Mouse (Mus musculus) lung, postnatal 25 days (tissue): ENCODE results near the gene Nudt17.
"Not testable (repeated sequence)": the region's sequence is repeated elsewhere in the genome, so short reads cannot be mapped to it uniquely, and the experiment has no call there.

Experiments
- DNase-seq: peaks from one replicate; pipeline ENCODE4 v3.0.0; 2022; ENCODE audit warnings: low spot score

The Nudt17 gene

DNA sequence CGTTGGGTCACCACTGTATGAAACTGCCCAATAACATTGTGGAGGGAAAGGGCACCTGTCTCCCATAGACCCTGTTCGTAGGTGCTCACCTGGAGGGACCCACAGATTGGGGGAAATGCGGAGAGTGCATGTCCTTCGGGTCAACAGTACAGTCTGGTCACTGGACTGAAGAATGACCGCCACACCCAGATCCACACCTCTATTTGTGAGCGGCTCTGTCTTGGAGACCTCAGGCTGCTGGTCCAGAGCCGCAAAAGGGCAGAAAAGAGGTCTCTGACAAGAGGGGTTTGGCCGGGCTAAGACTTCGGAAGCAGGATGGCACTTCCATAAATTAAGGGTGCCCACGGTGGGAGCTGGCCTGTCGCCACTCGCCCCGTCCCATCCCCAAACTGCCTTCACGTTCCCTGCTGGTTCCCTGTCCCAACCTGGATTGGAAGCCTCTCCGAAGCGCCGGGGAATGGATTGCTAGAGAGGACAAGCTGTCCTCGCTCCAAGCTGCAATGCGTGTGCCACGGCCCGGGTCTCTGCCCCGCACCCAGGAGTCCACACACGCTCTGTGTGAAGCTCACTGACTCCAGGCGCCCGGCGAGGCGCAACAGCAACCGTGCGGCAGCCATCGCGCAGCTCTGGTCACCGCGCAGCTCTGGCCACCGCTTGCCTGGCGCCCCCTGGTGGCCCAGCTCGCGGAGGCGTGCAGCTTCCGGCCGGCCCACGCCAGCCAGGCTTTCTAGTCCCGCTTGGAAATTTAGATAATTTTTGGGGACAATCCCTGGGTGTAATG lies at the start of gene Nudt17:
Gene Nudt17, minus strand, starts transcription at position 660 of the 781 bp plus-strand sequence.
- peak; percentile 80 for DNase-seq

DNA sequence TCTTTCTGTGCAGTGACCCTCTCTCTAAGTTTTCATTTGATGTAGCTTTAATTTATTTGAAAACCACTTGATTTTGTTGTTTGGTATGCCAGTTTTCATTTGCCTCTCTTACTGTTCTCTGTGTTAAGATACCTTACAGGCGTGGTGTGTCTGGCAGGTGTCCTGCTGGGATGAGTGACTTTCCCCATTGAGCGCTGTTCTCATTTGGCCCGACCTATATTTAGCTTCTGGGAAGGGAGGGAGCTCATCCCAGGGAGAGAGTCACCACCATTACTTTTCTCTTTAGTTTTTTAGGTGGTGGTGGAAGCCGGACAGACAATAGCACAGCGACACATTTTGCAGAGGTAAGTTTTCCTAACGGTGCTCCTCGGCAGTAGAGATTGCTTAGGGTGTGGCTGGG lies 49.3 kb upstream of the Nudt17 start:
- no peak for DNase-seq

DNA sequence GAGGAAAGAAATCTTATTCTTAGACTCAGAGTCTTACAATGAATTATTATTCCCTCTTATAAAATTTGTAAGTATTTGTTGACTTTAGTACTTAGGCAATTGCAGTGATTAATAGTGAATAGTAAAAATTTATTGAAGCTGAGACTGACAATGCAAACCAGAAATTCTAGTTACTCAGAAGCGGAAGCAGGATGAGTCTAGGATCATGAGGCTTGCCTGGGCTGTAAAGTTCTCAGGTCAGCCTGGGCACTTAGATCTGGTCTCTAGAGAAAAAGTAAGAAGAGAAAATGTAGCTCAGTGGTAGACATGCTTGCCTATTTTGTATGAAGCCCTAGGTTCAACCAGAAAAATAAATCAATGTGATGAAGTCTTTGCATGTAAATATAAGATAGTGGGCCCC lies 47.6 kb upstream of the Nudt17 start:
- DNase-seq, result no peak

DNA sequence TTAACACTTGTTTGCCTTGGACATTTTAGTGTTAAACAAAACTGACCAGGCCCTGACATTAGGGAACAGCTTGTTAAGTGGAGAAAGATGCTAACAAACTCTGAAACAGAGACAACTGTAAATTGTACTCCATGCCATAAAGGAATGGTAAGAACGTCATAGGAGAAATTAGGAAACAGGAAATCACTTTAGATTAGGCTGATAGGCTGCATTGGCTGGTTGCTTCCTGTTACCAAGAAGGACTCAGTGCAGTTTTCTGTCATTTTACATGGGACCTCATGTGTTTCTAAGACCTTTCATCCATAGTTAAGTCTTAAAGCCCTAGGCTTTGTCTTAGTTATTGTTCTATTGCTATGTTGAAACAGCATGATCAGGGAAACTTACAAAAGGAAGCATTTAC lies 38.5 kb upstream of the Nudt17 start:
- DNase-seq, result no peak

DNA sequence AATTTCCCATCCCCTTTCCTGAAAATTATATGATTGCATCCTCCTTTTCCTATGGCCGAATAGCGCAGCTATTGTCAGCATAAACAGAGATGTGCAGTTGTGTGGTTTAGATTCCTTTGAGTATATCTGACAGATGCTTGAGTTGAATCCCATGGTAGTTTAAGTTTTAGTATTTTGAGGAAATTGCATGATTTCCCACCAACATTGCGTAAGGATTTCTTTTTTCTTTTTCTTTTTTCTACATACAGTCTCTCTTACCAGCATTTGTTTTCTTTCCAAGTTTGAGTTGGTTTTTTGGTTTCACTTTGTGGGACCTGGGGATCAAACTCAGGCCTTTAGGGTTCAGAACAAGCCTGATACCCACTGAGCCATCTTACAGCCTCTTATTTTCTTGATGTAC lies 36.0 kb upstream of the Nudt17 start:
- DNase-seq, result no peak

DNA sequence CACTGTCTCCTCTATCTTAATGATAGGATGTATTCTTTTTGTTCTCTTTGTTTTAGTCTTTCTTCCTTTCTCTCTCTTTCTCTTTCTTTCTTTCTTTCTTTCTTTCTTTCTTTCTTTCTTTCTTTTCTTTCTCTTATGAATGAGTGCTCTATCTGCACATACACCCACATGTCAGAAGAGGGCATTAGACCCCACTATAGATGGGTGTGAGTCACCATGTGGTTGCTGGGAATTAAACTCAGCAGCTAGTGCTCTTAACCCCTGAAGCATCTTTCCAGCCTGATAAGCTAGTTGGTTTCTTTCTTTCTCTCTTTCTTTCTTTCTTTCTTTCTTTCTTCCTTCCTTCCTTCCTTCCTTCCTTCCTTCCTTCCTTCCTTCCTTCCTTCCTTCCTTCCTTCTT lies 31.9 kb upstream of the Nudt17 start:
- DNase-seq, result not testable (repeated sequence)

DNA sequence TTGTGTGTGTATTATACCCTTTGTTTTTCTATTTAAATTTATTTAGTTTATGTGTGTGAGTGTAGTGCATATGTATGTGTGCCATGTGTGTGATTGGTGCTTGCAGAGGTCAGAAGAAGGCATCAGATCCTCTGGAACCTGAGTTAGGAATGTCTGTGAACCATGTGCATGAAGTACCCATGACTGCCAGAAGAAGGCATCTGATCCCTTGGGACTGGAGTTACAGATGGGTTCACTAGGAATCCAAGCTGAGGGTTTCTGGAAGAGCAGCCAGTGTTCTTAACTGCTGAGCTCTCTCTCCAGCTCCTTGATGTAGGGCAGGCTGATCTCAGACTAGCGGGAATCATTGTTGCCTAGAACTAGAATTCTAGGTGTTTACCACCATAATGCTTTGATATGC lies 29.6 kb upstream of the Nudt17 start:
- DNase-seq, result no peak

DNA sequence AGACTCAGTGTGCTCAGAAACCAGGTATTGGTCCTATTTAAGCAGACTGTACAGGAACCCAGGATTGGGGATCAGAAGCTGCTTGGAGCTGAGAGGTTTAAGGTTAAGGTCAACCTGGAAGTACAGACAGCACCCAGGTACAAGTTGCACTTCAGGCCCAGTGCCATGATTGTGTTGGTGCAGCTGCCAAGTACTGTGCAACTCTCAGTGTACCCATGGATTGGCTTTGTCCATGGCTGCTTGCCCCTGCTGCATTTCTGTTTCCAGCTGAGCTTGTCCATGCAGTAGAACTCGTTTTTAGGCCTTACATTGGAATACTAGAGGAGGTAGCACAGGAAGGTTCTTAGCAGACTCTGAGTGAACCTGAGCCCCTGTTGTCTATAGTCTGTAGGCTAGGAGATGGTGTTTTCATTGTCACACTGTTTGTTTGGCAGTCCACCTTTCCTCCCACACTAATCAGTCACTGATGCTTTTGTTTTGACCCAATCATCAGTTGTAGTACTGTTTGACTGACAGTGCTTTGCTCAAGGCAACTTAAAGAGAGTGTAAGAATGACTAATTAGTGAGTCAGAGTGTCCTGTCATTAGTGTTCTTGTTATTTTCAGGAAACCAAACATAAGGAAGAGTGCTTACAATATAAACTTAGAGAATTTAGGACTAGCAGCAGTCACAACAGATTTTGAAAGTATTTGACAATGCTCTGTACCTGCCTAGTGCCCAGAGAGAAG lies 28.8 kb upstream of the Nudt17 start:
- no peak for DNase-seq

DNA sequence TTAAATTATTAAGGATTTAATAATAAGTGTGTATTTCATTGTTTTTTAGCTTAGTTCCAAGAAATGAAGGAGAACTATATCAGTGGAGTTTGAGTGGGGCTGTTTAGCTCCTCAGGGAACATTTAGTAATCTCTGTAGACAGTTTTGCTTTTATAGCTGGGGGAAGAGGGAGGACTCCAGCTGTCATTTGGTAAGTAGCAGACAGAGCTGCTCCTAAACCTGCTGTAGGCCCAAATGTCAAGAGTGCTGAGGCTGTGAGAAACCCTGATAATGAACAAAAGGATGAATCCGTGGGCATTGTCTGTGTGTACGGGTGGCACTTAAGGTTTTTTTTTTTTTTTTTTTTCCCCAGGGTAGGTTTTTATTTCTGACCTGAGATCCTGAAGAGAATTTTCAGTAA lies 26.8 kb upstream of the Nudt17 start:
- no peak for DNase-seq

DNA sequence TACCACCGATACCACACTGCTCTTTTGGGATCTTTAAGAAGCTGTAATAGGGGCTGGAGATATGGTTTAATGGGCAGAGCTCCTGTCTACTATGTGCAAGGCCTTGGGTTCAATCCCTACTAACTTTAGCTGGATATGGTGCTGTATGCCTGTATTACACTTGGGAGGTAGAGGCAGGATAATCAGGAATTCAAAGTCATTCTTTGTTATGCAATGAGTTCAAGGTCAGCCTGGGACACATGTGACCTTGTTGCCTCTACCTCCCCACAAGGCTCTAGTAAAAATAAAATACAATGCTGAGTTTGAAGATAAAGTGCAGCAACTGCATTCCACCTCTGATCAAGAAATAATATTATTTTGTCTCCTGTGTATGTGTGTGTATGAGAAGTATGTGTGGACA lies 25.6 kb upstream of the Nudt17 start:
- DNase-seq, result no peak

DNA sequence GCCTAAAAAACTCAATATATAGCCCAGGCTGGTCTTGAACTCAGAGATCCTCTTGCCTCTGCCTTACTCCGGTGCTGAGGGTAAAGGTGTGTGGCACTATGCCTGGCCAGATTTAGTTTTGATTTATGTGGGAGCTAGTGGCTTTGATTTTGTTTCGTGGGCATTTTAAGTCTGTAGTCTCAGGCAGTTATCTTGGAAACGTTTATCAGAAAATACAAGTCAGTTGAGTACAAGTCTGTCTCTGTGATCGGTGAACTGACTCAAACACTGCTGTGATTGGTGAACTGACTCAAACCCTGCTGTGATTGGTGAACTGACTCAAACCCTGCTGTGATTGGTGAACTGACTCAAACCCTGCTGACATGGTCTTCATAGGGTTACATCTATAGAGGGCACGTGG lies 22.4 kb upstream of the Nudt17 start:
- DNase-seq, result no peak

DNA sequence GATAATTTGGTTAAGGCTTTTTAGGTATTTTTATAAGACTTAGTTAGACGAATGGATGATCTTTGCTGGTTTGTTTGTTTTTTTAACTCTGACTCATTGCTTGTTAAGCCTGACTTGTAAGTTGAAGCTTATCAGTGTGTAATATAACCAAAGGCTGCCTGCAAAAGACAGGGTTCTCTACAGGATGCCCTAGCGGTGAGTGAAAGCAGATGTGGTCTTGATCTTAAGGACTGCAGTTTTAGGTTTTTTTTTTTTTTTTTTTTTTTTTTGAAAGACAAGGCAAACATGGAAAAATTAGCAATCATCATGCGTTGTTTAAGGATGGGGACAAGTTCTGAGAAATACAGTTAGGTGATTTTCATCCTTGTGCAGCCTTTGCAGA lies 21.0 kb upstream of the Nudt17 start:
- no peak for DNase-seq

DNA sequence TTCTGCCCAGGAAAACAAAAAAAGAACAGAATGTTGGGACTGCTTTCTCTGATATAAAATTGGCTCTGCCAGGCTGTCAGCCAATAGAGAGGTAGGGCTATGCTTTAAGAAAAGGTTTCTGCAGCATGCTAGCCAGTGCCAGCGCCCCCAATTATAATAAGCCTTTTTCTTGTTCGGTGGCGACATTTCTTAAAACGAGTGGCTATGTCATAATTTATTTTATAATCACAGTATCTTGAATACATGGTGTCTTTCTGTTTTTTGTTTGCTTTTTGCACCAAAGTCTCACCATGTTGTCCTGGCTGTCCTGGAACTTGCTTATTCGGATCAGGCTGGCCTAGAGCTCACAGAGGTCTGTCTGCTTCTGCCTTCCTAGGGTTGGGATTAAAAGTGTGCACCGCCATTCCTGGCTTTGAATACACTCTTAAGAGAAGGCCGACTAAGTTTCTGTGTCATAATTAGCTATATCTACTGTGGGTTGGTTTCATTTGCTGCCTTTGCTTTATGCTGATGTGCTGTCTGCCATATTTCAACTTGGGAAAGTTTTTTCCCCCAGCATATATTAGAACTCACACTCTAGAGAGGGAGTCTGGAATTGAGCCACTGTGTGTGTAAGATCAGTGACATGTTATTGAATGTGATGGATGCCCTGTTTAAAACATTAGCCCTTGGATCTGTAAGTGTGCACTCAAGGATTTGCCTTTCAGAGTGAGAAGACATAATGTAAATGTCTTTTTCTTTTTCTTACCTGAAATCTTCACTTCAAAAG lies 20.5 kb upstream of the Nudt17 start:
- no peak for DNase-seq

DNA sequence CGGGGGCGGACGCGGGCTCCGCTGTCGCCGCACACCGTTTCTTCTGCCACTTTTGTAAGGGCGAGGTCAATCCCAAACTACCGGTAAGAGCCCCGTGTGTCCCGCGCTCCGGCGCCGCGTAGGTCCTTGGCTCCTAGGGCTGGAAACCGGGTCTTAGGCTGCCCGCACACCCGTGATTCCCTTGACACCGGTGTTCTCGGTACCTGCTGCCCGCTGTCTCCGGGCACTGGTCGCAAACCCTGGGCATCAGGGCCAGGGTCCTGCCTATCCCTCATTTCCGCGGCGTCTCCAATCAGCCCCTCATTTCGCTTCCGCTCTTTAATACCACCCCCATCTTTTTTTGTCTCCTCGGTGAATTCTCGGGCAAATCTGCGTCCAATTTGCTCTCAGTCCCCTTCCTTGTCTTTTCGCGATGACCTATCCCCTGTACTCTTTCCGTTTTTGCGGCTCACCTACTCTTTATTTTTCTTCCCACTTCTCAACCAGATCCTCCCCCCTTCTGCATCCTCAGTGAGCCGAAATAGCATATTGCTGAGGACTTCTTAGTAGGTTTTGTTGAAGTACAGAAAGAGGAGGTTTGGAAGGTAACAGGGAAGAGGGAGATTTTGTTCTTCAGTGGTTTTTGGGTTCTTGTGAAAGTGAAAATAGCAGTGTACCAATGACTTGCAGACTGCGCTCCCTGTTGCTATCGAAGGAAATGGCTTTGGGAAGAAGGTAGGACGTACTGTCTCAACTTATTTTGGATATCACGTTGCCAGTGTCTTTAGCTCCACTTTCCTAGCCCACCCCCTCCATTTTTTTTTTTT lies 19.7 kb upstream of the Nudt17 start:
- peak; percentile 36 for DNase-seq

DNA sequence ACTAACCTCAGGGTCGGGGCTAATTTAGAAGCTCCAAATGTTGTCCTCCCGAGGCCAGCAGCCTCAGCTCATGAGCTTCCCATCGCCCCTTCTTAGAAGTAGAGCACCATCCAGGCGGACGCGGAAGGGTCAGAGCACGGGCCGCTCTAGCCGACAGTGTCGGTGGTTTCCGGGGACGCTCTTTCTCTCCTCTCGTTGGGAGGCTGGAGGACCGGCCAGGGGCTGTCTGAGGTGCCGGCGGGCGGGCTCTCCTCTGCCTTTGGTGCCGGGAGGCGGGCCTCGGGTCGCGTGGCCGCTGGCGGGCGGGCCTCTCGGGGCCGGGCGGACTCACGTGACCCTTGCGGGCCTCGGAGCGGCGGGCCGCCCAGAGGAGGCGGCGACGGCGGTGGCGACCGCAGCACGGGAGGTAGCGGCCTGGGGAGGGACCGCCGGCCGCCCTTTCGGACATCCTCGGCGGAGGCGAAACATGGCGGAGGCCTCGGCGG lies 19.0 kb upstream of the Nudt17 start, which contains the start of the genes Polr3c and Rnf115:
Gene Polr3c, minus strand, starts transcription at position 286 of the 485 bp plus-strand sequence.
Gene Rnf115, plus strand, starts transcription at position 322 of the 485 bp plus-strand sequence.
- peak; percentile 98 for DNase-seq

DNA sequence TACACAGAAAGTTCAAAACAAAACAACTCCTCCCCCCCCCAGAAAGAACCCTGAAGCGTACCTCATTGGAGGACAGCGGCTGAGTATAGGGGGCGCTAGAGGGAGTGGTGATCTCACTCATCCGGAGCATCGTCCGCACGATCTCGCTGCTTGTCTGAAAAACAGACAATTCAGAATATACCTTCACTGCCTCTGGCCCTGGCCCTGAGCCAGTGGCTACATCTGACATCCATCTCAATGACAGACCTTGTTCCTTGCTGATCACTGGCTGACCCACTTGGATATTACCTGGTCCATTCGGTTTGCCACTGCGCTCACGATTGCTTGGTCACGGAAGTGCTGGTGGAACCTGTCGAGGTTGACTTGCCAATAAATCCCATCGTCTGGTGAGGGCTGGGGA lies 10.8 kb upstream of the Nudt17 start:
- no peak for DNase-seq

DNA sequence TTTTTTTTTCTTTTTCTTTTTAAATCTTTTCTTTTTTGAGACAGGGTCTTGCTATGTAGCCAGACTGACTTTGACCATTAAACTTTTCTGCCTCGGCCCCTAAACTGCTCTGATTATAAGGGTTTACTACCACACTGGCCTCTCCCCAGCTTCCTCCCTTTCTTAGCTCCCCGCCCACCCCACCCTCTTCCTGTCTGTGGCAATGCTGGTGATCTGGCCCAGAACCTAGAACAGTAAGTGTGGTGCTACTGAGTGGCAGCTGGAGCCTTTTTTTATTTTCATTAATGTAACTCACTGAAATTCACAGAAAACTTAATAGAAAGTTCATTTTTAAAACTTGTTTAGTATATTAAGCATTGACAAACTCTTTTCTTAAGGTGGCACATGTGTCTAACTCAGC lies 7.5 kb upstream of the Nudt17 start:
- DNase-seq, result no peak

DNA sequence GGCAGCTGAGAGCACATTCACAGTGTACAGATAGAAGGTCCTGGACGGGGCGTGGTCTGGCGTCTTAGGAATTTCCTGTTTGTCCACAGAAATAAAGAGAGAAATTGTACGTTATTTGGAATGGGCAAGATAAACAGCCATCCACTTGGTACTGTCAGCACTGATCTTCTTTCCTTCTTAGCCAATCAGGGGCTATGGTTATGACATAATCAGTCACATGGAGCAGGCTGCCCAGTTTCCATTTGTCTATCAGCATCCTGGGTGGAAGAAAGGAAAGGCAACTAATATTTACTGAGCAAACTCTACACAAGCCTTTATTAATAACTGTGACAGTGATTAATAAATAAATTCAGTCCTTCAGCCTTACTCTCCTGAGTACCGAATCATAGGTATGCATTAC lies 5.9 kb upstream of the Nudt17 start:
- DNase-seq, result no peak

DNA sequence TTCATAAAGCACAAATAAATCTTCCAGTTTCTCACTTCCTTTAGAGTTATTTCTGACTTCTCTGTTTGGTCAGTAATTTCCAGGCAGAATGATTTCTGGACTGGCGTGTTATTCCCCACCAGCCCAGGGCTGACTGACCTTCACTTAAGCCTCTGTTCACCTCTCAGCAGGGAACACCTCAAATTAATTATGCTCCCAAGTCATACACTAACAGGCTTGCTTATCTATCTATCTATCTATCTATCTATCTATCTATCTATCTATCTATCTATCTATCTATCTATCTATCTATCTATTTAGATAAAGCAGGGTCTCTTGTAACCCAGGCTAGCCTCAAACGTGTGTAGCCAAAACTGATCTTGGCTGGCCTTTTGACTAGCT lies 312 bp upstream of the Nudt17 start:
- DNase-seq, result no peak

DNA sequence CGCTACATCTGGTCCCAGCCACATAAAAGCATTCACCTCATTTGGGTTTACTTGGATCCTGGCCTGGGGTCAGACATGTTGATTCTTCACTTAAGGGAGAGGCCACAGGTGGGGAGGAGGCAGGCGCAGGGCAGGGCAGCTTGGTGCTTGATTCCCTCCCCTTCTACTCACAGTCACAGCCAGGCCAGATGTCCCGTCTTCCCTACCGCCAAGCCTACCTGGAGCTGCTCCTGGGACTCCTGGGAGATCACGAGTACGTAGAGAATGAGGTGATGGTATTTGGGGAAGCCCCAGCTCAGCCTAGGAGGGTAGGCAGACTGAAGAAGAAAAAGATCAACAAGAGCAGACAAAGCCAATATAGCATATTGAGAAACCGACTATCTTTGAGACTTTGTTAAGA lies 1.4 kb downstream of the Nudt17 start:
- DNase-seq, result no peak

DNA sequence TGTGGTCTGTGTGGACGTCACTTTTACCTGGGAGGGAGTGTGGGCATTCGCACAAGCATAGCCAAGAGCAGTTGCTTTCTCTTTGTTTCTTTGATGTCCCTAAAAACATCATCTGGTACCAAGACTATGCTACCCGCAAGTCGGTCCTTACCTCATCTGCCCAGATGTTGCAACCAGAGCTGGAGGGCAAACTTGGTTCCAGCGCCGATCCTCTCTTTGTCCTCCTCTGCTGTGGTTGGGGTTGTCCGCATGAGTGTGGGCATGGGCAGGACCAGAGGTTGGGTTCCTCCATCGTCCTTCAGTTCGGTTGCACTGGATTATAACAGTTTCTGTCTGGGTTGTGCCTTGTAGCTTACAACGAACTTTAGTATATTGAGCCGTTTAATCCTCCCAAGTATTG lies 2.1 kb downstream of the Nudt17 start:
- DNase-seq, result no peak

DNA sequence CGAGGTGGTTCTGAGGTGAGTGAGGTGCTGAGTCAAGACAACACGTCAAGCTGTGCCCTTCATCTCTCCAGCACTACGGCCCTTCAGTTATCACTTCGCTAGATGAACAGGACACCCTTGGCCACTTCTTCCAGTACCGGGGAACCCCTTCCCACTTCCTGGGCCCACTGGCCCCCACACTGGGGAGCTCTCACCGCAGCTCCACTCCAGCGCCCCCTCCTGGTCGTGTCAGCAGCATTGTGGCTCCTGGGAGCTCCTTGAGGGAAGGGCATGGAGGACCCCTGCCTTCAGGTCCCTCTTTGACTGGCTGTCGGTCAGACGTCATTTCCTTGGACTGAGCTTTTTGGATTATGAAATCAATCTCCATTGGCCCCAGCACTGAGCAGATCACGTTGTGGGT lies 3.6 kb downstream of the Nudt17 start:
- DNase-seq, result no peak
